Mouse (Mus musculus) midbrain, embryonic 11.5 days (tissue): ENCODE results near the gene Pknox2. TPM values are rescaled to one million over a fixed set of nuclear protein-coding genes. Genes with fewer than 3 reads are reported as not detected.
A peak's percentile ranks its signal among the peaks of the same experiment; 100 is the strongest.

Source experiments
- ATAC-seq: fragments of 200-750 bp; cut with Nextera tagmentation; 2 replicates; pipeline ENCODE4 v1.8.0; 2017; ENCODE audit warnings: moderate TSS enrichment, moderate library complexity; ENCODE audit not compliant: low FRiP score
- DNase-seq: peaks from one replicate; pipeline ENCODE4 v3.0.0; 2015; ENCODE audit warnings: low spot score; ENCODE audit errors: missing footprints
- H3K27ac ChIP-seq: fragments of 300-500 bp; sonication (generic); 2 replicates; pipeline ENCODE4 v1.5.1; 2014; ENCODE audit warnings: low read depth, low read length
- H3K27me3 ChIP-seq: fragments of 300-500 bp; sonication (generic); 2 replicates; pipeline ENCODE4 v1.6.1; 2014; ENCODE audit warnings: mild to moderate bottlenecking, low read length, moderate library complexity, mixed read lengths; ENCODE audit not compliant: control insufficient read depth, insufficient read depth
- H3K36me3 ChIP-seq: fragments of 300-500 bp; sonication (generic); 2 replicates; pipeline ENCODE4 v1.6.1; 2014; ENCODE audit warnings: mild to moderate bottlenecking, low read length, moderate library complexity, mixed read lengths; ENCODE audit not compliant: control insufficient read depth, insufficient read depth
- H3K4me1 ChIP-seq: fragments of 300-500 bp; sonication (generic); 2 replicates; pipeline ENCODE4 v1.6.1; 2014; ENCODE audit warnings: low read length; ENCODE audit not compliant: control insufficient read depth, insufficient read depth
- H3K4me2 ChIP-seq: fragments of 300-500 bp; sonication (generic); 2 replicates; pipeline ENCODE4 v1.6.1; 2014; ENCODE audit warnings: mild to moderate bottlenecking, moderate library complexity
- H3K4me3 ChIP-seq: fragments of 300-500 bp; sonication (generic); 2 replicates; pipeline ENCODE4 v1.5.1; 2014; ENCODE audit warnings: low read depth, low read length
- H3K9ac ChIP-seq: fragments of 300-500 bp; sonication (generic); 2 replicates; pipeline ENCODE4 v1.6.1; 2014; ENCODE audit warnings: low read length
- H3K9me3 ChIP-seq: fragments of 300-500 bp; sonication (generic); 2 replicates; pipeline ENCODE4 v1.6.1; 2016; ENCODE audit warnings: low read length; ENCODE audit not compliant: control insufficient read depth
- WGBS: fragments of 180-500 bp; shearing (Covaris S2); extraction: QIAGEN DNeasy Blood & Tissue Kit; methylation state at CpG from one replicate; pipeline ENCODE4 v1.1.7; 2014; 5-methylcytosine and 5-hydroxymethylcytosine counted together
- polyA plus RNA-seq: library from polyadenylated mRNA; unstranded; fragments of >200 nt; fragmentation: Nextera tagmentation; extraction: Ambion mirVana; gene quantifications from 2 replicates; pipeline ENCODE4 v1.2.1, GENCODE M21; 2014

Pknox2 gene
- polyA plus RNA-seq, 1 experiment from 2014 or later: 20.2 TPM

GRCm38 (mm10) chr9:37037405-37037804, 109.8 kb downstream of the Pknox2 start:
- H3K9me3 ChIP-seq: no peaks in the 10 kb centered on the region; the same call in 1 of the 2 replicates
- no peaks in the 10 kb centered on the region for H3K36me3 ChIP-seq
- H3K4me2 ChIP-seq: no peak overlapping the region
- H3K9ac ChIP-seq: no peak overlapping the region
- no peak for DNase-seq
- H3K27ac ChIP-seq: no peak overlapping the region
- H3K27me3 ChIP-seq: no peaks in the 10 kb centered on the region
- H3K4me1 ChIP-seq: peaks cover 6% of the 10 kb centered on the region
- H3K4me3 ChIP-seq: no peak overlapping the region
- 89% methylated on average over 12 of the region's 12 CpGs for WGBS
- ATAC-seq: no peak

- Histone ChIP-seq H3K27me3 (no peaks in the 10 kb centered on the region), H3K27ac (no peak overlapping the region), H3K9ac (no peak overlapping the region), H3K4me1 (peaks cover 14% of the 10 kb centered on the region), H3K9me3 (no peaks in the 10 kb centered on the region; the same call in 1 of the 2 replicates), H3K4me3 (no peak overlapping the region), H3K4me2 (no peak overlapping the region), H3K36me3 (no peaks in the 10 kb centered on the region)
- ATAC-seq: no peak
- WGBS: 96% methylated on average over 3 of the region's 3 CpGs
- DNase-seq: no peak
These were observed 112.0 kb downstream of the Pknox2 start for GRCm38 (mm10) chr9:37035248-37035647.

- Histone ChIP-seq H3K9ac (no peak overlapping the region), H3K4me2 (no peak overlapping the region), H3K27ac (no peak overlapping the region), H3K27me3 (no peaks in the 10 kb centered on the region), H3K4me1 (peaks cover 21% of the 10 kb centered on the region), H3K4me3 (no peak overlapping the region), H3K36me3 (no peaks in the 10 kb centered on the region), H3K9me3 (no peaks in the 10 kb centered on the region; the same call in 1 of the 2 replicates)
- no peak for DNase-seq
- 84% methylated on average over 1 of the region's 1 CpGs for WGBS
- no peak for ATAC-seq
These were observed 112.9 kb downstream of the Pknox2 start for GRCm38 (mm10) chr9:37034316-37034715.

GRCm38 (mm10) chr9:37030347-37031213, 116.6 kb downstream of the Pknox2 start:
- 29% methylated on average over 9 of the region's 9 CpGs for WGBS
- Histone ChIP-seq H3K4me1 (peaks cover 38% of the 10 kb centered on the region), H3K4me3 (no peak overlapping the region), H3K4me2 (no peak overlapping the region), H3K36me3 (no peaks in the 10 kb centered on the region), H3K9me3 (no peaks in the 10 kb centered on the region; the same call in 1 of the 2 replicates), H3K9ac (no peak overlapping the region), H3K27ac (peak overlapping the region; percentile 37; the same call in 1 of the 2 replicates), H3K27me3 (no peaks in the 10 kb centered on the region)
- peak; percentile 20; the same call in 1 of the 2 replicates for ATAC-seq
- DNase-seq: peak; percentile 87

- Histone ChIP-seq H3K4me2 (no peak overlapping the region), H3K9ac (no peak overlapping the region), H3K36me3 (no peaks in the 10 kb centered on the region), H3K27ac (peak overlapping the region; percentile 37; the same call in 1 of the 2 replicates), H3K4me3 (no peak overlapping the region), H3K27me3 (no peaks in the 10 kb centered on the region), H3K9me3 (no peaks in the 10 kb centered on the region), H3K4me1 (peaks cover 44% of the 10 kb centered on the region)
- DNase-seq (no peak), ATAC-seq (no peak)
- 79% methylated on average over 3 of the region's 3 CpGs for WGBS
These were observed 117.3 kb downstream of the Pknox2 start for GRCm38 (mm10) chr9:37029811-37030346.

- no peak overlapping the region for H3K27ac ChIP-seq
- WGBS: 70% methylated on average over 7 of the region's 7 CpGs
- H3K36me3 ChIP-seq: no peaks in the 10 kb centered on the region
- no peaks in the 10 kb centered on the region for H3K27me3 ChIP-seq
- H3K9ac ChIP-seq: no peak overlapping the region
- no peak for DNase-seq
- H3K4me3 ChIP-seq: no peak overlapping the region
- H3K9me3 ChIP-seq: no peaks in the 10 kb centered on the region
- peak; percentile 38; the same call in 1 of the 2 replicates for ATAC-seq
- H3K4me1 ChIP-seq: peaks cover 44% of the 10 kb centered on the region
- no peak overlapping the region for H3K4me2 ChIP-seq
These were observed 119.2 kb downstream of the Pknox2 start for GRCm38 (mm10) chr9:37027825-37028575.

GRCm38 (mm10) chr9:37025913-37026312, 121.3 kb downstream of the Pknox2 start:
- 40% methylated on average over 3 of the region's 3 CpGs for WGBS
- H3K4me3 ChIP-seq: no peak overlapping the region
- ATAC-seq: peak; percentile 45; the same call in 1 of the 2 replicates
- no peak for DNase-seq
- no peaks in the 10 kb centered on the region for H3K27me3 ChIP-seq
- no peaks in the 10 kb centered on the region for H3K9me3 ChIP-seq
- peaks cover 59% of the 10 kb centered on the region for H3K4me1 ChIP-seq
- H3K36me3 ChIP-seq: no peaks in the 10 kb centered on the region
- peak overlapping the region; percentile 62 for H3K27ac ChIP-seq
- no peak overlapping the region; the same call in 1 of the 2 replicates for H3K9ac ChIP-seq
- no peak overlapping the region for H3K4me2 ChIP-seq

GRCm38 (mm10) chr9:37021586-37022230, 125.5 kb downstream of the Pknox2 start:
- Histone ChIP-seq H3K9me3 (no peaks in the 10 kb centered on the region), H3K4me1 (peaks cover 32% of the 10 kb centered on the region), H3K27me3 (no peaks in the 10 kb centered on the region), H3K4me2 (no peak overlapping the region), H3K27ac (peak overlapping the region; percentile 50), H3K36me3 (no peaks in the 10 kb centered on the region), H3K4me3 (no peak overlapping the region), H3K9ac (peak overlapping the region; percentile 6; the same call in 1 of the 2 replicates)
- 23% methylated on average over 3 of the region's 3 CpGs for WGBS
- DNase-seq (no peak), ATAC-seq (peak; percentile 70)
